Mouse (Mus musculus) embryonic fibroblast, embryonic 13.5 days (primary cell): ENCODE measurements around the gene Crip1.

Experiments
- CTCF ChIP-seq: IDR thresholded peaks from 2 replicates; pipeline ENCODE4 v1.5.1; 2011; ENCODE audit warnings: mild to moderate bottlenecking, control low read depth, low read length, moderate library complexity, borderline replicate concordance; ENCODE audit not compliant: insufficient read depth
- POLR2A ChIP-seq: IDR thresholded peaks from 2 replicates; pipeline ENCODE4 v1.6.1; 2011; ENCODE audit warnings: low read depth, mild to moderate bottlenecking, control low read depth, low read length, moderate library complexity

GRCm38 (mm10) chr12:113109801-113110200 lies 36.3 kb upstream of the Crip1 start:
- TF ChIP-seq CTCF, result no peak
- TF ChIP-seq POLR2A, result no peak
